Mouse (Mus musculus) layer of hippocampus, postnatal 36 days (tissue): ENCODE results near the gene Irgm1. TPM values are rescaled to one million over a fixed set of nuclear protein-coding genes. Genes with fewer than 3 reads are reported as not detected.
A peak's percentile ranks its signal among the peaks of the same experiment; 100 is the strongest.
"Not testable (repeated sequence)": the region's sequence is repeated elsewhere in the genome, so short reads cannot be mapped to it uniquely, and the experiment has no call there.

Experiments used
- DNase-seq, 2 experiments: peaks; one replicate each; pipeline ENCODE4 v3.0.0; 2022
- total RNA-seq, 2 experiments: library from RNA; stranded (reverse); gene quantifications; 2 replicates each; pipeline ENCODE4 v1.2.3; 2021

The Irgm1 gene
- total RNA-seq, 2 experiments from 2014 or later = 3.2 to 4.3 TPM

GRCm38 (mm10) chr11:48833078-48833730, 38.3 kb downstream of the Irgm1 start:
- DNase-seq = no peak

GRCm38 (mm10) chr11:48831273-48831672, 40.2 kb downstream of the Irgm1 start:
- DNase-seq = no peak

DNA sequence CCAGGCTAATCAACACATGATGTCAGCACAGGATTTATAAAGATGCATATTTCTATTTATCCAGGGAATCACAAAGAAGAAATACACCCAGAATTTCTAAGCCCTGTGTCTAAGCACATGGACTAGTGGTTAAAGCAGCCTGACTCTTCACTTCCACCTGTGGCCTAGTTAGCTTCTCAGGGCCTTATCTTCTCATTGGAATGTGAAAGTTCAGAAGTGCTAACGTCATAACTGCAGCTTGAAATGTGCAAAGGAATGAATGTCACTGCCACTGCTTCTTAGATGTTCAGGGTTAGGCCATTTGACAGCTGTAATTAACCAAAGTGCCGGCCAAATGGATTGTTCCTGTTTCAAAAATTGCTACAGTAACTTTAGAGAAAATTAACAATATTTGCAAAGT, 41.2 kb downstream of the Irgm1 start:
- no peak for DNase-seq

GRCm38 (mm10) chr11:48827926-48828325, 43.6 kb downstream of the Irgm1 start:
- DNase-seq = no peak

- no peak for DNase-seq
These were observed 44.8 kb downstream of the Irgm1 start for GRCm38 (mm10) chr11:48826752-48827096.

DNA sequence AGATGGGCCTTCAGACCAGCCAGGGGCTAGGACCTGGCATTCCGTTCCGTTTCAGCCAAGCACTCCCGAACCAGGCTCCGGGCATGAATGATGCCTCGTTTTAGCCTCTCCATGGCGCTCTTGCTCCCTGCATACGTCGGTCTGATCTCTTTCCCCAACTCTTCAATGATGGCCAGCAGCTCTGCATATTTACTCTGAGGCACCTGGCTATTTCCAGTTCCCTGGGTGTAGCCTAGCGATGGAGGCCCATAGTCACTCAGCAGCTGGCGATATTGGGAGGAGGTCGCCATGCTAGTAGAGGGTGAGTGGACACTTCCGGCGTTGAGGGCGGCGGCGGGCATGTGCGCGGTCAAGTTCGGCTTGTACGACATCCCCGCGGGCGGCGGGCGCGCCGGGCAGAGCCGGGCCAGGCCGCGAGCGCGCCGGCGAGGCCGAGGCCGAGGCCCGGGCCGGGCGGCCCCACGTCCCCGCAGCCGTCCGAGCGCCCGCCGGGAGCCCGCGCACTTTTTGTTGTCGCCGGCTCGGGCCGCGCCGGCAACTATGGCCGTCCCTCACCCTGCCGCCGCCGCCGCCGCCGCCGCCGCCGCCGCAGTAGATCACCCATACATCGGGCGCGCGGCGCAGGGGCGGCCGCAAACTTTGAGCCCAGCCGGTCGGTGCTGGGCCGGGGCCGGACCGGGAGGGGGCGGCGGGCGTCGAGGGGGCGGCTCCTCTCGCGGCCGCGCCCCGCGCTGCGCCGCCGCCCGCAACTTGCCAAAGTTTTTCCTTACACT, 45.3 kb downstream of the Irgm1 start, which contains the start of the genes Trim7 and Gm12184:
Gene Trim7, plus strand, starts transcription at position 162 of the 773 bp plus-strand sequence.
Gene Gm12184, minus strand, starts transcription at position 677 of the 773 bp plus-strand sequence.
- DNase-seq = not testable (repeated sequence)

GRCm38 (mm10) chr11:48824311-48824830, 47.1 kb downstream of the Irgm1 start:
- no peak for DNase-seq

GRCm38 (mm10) chr11:48823536-48823972, 47.9 kb downstream of the Irgm1 start:
- DNase-seq = peak; percentile 34 to 62

DNA sequence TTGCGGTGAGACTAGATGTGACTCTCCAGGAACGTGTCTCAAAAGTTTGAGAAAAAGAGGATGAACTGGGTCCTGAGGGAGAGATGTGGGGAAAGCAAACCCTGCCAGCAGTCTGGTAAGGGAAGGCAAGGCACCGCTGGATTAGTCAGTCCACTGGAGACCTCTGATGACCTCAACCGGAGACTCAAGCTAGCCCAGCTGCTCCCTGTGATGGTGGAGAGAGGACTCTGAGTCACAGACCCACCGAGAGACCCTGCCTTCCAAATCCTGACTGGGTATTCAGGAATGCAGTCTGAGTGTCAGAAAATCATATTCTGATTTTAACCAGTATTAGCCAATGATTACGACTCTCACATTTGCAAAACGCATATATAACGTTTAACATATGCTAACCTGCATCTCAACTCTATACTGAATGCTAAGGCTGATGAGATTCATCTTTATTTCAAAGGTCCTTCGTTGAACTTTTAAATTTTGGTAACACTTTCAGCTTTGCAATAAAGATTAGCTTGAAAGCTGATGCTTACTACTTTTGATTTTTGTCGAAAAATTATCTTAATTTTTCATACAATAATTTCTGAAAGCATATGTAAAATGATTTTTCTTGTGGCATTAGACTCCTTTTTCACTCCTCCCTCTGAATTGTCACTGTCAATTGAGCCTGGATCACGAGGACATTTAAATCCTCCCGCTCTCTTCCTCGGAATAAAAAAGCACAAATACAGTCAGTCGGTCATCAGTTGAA, 48.5 kb downstream of the Irgm1 start:
- no peak for DNase-seq

DNA sequence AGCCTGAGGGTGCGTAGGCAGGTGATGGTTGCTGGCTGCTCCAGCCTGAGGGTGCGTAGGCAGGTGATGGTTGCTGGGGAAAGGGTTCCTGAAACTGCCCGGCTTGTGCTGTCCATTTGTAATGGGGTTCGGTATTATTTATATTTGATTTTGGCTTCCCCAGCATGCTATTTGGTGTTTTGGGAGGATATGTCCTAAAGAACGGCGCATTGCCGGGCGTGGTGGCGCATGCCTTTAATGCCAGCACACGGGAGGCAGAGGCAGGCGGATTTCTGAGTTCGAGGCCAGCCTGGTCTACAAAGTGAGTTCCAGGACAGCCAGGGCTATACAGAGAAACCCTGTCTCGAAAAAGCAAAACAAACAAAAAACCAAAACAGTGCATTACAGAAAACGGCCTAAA, 50.2 kb downstream of the Irgm1 start:
- DNase-seq = not testable (repeated sequence)

DNA sequence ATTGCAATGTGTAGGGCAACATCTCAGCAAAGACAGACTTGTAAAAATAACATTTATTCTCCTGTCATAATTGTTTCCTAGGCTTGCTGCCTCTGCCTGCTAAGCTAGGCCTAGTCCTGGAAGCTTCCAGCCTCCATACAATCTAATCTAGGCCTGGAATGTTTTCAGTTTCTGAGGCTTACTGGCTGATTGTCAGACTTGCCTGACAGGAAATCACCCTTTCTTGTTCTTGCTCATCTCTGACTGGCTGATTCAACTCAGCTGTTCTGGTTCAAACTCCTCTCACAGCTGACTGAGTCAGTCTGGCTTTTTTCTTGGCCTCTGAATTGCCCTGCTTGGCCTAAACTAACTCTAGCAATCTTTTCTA, 51.2 kb downstream of the Irgm1 start:
- no peak for DNase-seq

GRCm38 (mm10) chr11:48819614-48820307, 51.7 kb downstream of the Irgm1 start:
- DNase-seq = no peak

DNA sequence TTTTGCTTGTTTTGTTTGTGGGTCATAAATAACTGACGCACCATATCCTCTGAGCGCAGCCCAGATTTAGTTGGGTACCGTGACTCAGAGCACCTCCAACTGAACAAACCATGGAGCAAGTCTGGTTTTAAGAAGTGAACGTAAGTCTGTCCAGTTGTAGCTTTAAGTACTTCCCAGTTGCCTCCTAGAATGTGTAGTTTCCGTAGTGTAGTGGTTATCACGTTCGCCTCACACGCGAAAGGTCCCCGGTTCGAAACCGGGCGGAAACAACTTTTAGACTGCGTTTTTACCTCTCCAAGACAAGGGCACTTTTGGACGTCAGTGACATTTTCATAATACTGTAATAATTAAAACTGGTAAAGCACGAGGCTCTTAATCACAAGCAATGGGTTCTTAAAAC, 53.1 kb downstream of the Irgm1 start:
- DNase-seq = peak; percentile 72 to 82

GRCm38 (mm10) chr11:48817794-48818193, 53.7 kb downstream of the Irgm1 start:
- no peak for DNase-seq

- peak; percentile 98 to 99 for DNase-seq
These were observed 54.5 kb downstream of the Irgm1 start, which contains the start of gene Trim41 for GRCm38 (mm10) chr11:48816800-48817665. Gene Trim41 (minus strand): TSS chr11:48817353.

GRCm38 (mm10) chr11:48816281-48816781, 55.2 kb downstream of the Irgm1 start:
- peak in 1 of 2 experiments; percentile 49 for DNase-seq

DNA sequence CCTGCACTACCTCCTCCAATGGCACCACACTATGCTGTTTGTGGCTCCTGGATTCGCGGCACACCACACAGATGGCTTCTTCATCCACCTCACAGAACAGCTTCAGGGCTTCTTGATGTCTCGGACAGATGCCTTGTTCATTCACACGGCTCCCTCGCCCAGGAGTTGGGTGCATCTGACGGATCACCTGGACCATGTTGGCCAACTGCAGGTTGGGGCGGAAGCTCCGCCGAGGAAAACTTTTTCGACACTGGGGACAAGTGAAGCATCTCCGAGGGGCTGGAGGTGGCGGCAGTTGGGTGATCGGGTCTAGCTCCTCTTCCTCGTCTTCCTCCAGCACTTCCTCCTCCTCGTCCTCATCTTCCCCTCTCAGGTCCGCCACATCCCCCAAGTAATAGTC, 55.6 kb downstream of the Irgm1 start:
- DNase-seq = no peak

DNA sequence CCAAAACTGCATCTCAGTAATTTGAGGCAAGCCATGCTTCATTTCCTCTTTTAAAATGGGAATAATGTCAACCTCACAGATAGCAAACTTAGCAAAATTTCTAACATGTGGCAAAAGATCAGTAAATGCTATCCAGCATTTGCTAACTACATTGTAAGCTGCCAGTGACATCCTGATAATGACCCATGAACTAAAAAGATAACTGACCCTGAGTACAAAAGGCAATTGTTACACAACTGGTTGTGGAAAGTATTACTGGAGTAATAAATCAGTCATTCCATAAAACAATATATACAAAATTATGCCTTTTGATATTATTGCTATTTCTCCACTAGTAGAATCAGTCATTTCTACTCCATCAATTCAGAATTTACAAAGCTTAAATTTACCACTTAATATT, 57.7 kb downstream of the Irgm1 start:
- DNase-seq = no peak
